Mouse (Mus musculus) MEL (cell line): ENCODE measurements at regions not wholly inside any gene's neighbourhood (a gene's known extent, or its start where the extent isn't known, plus 50 kb on each side); places are given as distances from the start of the nearest gene placed in this dataset.

Experiments used
- CHD2 ChIP-seq: IDR thresholded peaks from 2 replicates; pipeline ENCODE4 v1.6.1; 2011; ENCODE audit warnings: low read length, improper control_type of control experiment
- EP300 ChIP-seq, 2 experiments: IDR thresholded peaks; 2 replicates each; pipeline ENCODE4 v1.6.1; 2011; ENCODE audit warnings: improper control_type of control experiment in 2 of 2, low read length in 2 of 2, low read depth in 1 of 2, mild to moderate bottlenecking in 1 of 2
- POLR2A ChIP-seq, 2 experiments: IDR thresholded peaks; 2 replicates each; pipeline ENCODE4 v1.6.1; 2011 to 2012; ENCODE audit warnings: low read length in 2 of 2, mild to moderate bottlenecking in 2 of 2, control low read depth in 1 of 2, improper control_type of control experiment in 1 of 2, low read depth in 1 of 2, moderate library complexity in 1 of 2; ENCODE audit not compliant: control insufficient read depth in 1 of 2, insufficient read depth in 1 of 2, poor library complexity in 1 of 2
- SMC3 ChIP-seq: IDR thresholded peaks from 2 replicates; pipeline ENCODE4 v1.6.1; 2011; ENCODE audit warnings: low read depth, low read length, improper control_type of control experiment
- TAL1 ChIP-seq: IDR thresholded peaks from 2 replicates; pipeline ENCODE4 v1.6.1; 2012; ENCODE audit warnings: mild to moderate bottlenecking, inconsistent platforms, low read length, moderate library complexity, mixed read lengths
- ZMIZ1 ChIP-seq: IDR thresholded peaks from 2 replicates; pipeline ENCODE4 v1.6.1; 2012; ENCODE audit warnings: low read depth, mild to moderate bottlenecking, inconsistent platforms, low read length, improper control_type of control experiment, moderate library complexity
- ZNF384 ChIP-seq: IDR thresholded peaks from 2 replicates; pipeline ENCODE4 v1.6.1; 2012; ENCODE audit warnings: low read depth, mild to moderate bottlenecking, inconsistent platforms, low read length, improper control_type of control experiment

DNA sequence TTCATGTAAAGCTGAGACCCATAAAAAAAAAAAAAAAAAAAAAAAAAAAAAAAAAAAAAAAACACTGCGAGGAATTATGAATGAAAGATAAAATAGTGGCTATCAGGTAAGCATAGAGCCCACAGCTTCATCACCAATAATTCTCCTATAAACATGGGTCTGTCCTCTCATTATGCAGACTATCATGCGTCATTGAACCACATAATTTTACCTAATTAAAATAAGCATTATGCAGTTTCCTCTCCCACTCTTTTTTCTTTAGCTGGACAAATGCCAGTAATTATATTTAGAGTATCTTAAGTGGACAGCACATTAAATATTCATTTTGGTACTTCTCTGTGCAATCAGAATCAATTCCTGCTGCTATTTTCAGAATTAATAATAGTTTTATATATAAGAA is 1539.2 kb upstream of the Slc10a2 start:
- TF ChIP-seq SMC3 = no peak
- TF ChIP-seq TAL1 = no peak
- no peak for TF ChIP-seq CHD2
- no peak for TF ChIP-seq POLR2A (IDR thresholded peaks at IDR 0.05; ENCODE audit: control insufficient read depth in 1 of 2, insufficient read depth in 1 of 2, low read depth in 1 of 2, low read length in 2 of 2, poor library complexity in 1 of 2)
- no peak for TF ChIP-seq ZNF384
- TF ChIP-seq ZMIZ1 = no peak
- TF ChIP-seq EP300 (IDR thresholded peaks at IDR 0.05; ENCODE audit: low read depth in 1 of 2, low read length in 2 of 2) = no peak
